Mouse (Mus musculus): ENCODE data around the gene Alkbh4.

GRCm38 (mm10) chr5:136172939-136173338 is 37.0 kb downstream of the Alkbh4 start:
- no peak for TF ChIP-seq POLR2A (IDR thresholded peaks at IDR 0.05; ENCODE audit: low read depth, low read length)
- no peak for TF ChIP-seq CTCF (IDR thresholded peaks at IDR 0.05; ENCODE audit: borderline replicate concordance, insufficient read depth, low read length)

All from embryonic fibroblast, embryonic 13.5 days (primary cell).